Mouse (Mus musculus): ENCODE data around the gene Adamtsl4. TPM values are rescaled to one million over a fixed set of nuclear protein-coding genes. Genes with fewer than 3 reads are reported as not detected.
A peak's percentile ranks its signal among the peaks of the same experiment; 100 is the strongest.
"Not testable (repeated sequence)": the region's sequence is repeated elsewhere in the genome, so short reads cannot be mapped to it uniquely, and the experiment has no call there.

Adamtsl4 gene
- total and polyA plus RNA-seq, 3 experiments: 6.0 to 17.4 (median 8.8) TPM

DNA sequence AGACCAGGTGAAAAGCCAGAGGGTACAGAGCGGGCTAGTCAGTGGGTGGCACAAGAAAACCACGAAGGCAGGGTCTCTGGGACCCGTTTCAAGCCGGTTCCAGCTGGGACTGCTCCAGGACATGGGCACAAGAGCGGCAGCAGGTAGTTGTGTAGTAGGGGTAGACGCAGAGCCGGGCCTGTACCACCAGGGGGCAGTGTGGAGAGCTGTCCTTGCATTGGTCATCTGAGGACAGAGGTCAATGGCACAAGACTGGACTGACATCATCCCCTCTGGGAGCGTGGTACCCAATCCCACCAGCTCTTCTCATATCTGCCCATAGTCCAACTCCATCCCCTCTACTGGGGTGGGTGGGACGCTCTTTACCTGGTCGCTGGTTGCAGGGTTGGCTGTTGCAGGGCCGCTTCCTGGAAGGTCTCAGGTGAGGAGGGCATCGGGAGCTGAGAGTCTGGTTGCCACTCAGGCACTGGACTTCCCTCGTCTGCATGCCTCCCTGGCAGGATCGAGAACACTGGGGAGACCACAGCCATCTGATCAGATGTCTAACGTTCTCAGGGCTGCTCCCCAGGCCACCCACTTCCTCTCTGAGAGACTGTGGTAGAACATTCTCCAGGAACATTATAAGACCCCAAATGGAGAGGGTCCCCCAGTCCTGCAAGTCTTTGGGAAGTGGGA lies 10.8 kb downstream of the Adamtsl4 start:
- DNase-seq: peak; percentile 84

DNA sequence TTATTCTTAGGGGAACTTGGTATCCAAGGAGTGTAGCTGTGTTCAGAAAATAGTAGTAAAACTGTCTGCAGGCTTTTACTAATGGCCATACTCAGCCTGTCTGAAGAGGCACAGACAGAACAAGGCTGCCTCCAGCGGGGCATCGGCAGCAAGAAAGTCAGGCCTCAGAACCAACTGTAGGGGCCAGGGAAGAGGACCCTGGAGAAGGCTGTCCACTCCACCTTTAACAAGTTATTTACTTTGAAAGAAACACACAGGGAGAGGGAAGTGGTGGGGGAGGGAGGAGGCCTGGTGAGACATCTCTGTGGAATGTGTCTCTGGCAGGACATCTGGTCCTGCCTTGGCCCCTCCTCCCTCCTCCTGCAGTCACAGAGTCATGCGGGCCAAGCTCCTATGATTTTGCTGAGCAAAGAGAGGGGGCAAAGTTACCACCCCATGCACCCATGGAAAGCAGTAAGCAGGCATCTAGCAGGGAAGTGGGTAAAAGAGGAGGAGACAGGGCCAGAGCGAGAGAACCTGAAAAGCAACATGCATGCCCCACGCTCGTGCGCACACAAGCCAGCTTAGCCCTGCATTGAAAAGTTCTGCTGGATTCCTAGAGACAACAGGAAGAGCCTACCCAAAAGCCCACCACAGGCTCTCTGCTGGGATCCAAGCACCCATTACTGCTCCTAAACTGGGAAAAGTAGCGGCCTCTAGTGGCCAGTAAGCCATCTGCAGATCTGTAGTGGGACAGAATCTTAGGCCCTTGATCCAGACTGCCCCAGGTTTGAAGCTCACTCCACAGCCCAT lies 12.2 kb downstream of the Adamtsl4 start:
- peak; percentile 91 for DNase-seq

- DNase-seq: no peak
Measured at GRCm38 (mm10) chr3:95674812-95675211, 12.9 kb downstream of the Adamtsl4 start.

- peak; percentile 88 for DNase-seq
Measured at GRCm38 (mm10) chr3:95674236-95674635, 13.5 kb downstream of the Adamtsl4 start.

- DNase-seq: no peak
Measured at GRCm38 (mm10) chr3:95673707-95674211, 14.0 kb downstream of the Adamtsl4 start.

DNA sequence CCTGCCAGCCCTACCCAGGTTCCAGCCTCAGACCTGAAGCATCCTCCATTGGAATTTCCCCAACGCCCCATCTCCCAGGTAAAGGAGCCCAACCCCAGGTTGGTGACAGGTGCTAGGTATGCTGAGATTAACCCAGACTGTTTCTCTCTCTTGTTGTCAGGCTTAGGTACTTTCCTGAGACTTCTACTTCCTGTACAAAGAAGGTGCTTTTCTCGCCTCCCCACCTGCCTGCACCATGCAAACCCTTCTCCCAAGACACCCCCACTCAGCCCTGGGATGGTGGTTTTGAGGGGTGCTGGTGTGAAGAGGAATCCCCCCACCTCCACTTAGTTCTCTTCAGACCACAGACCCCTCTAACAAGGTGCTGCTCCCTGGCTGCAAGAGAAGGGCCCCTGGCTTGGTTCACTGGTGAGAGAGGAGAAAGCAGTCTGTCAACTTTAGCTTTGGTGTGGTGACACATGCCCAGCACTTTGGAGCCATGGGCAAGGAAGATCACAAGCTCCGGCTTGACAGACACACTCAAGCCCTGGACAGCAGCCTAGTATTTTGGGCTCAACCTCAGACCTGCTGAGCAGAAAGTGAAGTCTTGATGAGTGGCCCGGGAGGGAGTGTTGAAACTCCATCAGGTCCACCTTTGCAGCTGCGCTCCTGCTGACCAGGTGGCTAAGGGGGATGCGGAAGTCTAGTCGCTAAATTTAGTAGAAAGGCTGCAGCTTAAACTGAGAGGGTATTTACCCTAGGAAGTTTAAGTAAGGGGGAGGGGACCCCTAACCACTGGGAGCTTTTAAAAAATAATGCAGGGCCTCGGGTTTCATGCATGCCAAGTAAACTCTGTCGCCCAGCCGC lies 14.6 kb downstream of the Adamtsl4 start:
- DNase-seq: peak; percentile 46

- DNase-seq: no peak
Measured at GRCm38 (mm10) chr3:95672461-95672860, 15.3 kb downstream of the Adamtsl4 start.

- DNase-seq: no peak
Measured at GRCm38 (mm10) chr3:95671201-95671600, 16.5 kb downstream of the Adamtsl4 start.

- DNase-seq: not testable (repeated sequence)
Measured at GRCm38 (mm10) chr3:95670419-95670818, 17.3 kb downstream of the Adamtsl4 start.

GRCm38 (mm10) chr3:95669309-95669665 lies 18.4 kb downstream of the Adamtsl4 start:
- DNase-seq: no peak

DNA sequence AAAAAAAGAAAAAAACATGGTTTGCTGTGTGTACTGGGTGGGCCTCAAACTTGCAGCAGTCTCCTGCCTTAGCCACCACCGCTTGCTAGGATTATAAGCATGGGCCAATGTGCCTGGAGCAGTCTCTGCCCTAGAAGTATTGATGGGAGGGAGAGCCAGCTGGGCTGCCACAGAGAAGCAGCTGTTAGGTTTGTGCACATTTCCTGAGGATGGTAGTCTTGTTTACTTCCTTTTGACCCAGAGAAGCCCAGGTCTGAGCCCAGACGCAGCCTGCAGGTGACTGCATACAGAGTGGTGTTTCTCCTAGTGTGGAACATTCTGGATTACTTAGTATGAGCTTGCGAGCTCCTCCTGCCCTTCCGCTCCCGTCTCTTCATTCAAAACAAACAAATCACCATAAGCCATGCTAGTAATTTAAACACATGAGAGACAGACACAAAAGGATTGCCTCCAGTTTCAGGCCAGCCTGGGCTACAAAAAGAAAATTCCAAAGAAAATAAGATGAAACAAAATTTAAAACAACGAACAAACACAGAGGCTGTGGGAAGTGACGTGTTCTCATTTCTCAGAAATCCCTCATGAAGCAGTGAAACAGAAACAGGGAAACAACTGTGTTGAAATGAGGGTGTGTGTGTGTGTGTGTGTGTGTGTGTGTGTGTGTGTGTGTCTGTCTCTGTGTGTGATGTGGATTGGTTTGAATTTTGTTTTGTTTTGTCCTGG lies 19.0 kb downstream of the Adamtsl4 start:
- peak; percentile 40 for DNase-seq

DNA sequence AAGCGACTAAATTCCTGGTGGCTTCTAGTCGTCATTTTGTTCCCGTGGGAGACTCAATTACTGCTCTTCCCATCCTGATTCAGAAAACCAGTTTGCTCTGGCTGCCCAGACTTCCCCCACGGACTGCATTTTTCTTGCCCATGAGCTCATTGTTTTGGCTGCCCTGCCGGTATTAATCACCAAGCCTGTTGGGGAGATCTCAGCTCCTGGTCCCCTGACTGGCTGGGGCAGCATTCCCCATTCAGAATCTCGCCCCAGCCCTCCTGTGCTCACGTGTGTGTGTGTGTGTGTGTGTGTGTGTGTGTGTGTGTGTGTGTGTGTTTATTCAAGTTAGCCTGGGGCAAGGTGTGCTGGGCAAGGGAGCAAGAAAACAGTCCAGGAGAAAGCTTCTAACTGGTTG lies 19.7 kb downstream of the Adamtsl4 start:
- peak; percentile 85 for DNase-seq

- DNase-seq: no peak
Measured at GRCm38 (mm10) chr3:95667521-95667920, 20.2 kb downstream of the Adamtsl4 start.

DNA sequence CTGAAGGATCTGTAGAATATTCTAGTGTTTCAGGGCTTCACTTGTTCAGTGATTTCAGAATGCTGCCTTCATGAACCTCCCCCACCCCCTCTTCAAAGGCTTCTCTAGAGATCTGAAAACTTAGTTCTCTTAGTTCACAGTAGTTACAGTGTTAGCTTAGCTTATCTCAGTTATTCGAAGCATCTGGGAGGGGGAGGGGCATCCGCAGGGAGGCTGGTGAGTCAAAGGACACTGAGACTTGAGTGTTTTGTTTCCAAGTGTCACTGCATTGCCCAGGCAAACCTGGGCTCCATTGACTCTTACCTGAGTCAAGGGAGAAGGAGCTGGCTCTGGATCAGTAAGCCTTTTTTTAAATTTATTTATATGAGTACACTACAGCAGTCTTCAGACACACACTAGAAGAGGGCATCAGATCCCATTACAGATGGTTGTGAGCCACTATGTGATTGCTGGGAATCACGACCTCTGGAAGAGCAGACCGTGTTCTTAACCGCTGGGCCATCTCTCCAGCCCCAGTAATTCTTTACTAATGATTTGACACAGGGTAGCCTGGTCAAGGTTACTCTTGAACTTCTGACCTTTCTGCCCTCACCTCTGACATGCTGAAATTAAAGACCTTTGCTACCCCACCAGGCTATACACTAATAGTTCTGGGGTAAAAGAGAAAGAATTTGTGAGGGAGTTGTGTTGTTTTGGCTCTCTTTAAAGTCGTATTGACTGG lies 21.4 kb downstream of the Adamtsl4 start:
- peak; percentile 86 for DNase-seq

DNA sequence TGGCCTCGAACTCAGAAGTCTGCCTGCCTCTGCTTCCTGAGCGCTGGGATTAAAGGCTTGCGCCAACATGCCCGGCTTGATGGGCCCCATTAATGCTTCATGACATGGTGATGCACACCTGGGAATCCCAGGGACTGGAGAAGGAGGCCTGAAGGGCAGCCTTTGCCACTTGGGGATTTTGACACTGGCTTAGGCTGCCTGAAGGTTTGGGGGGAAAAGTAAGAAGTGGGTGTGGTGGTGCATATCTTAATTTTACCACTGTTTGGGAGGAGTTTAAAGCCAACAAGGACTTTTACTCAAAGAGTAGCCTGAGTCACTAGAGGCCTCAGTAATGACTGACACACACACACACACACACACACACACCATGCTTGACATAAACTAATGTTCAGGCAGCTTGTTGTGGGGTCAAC lies 22.8 kb downstream of the Adamtsl4 start:
- peak; percentile 56 for DNase-seq

DNA sequence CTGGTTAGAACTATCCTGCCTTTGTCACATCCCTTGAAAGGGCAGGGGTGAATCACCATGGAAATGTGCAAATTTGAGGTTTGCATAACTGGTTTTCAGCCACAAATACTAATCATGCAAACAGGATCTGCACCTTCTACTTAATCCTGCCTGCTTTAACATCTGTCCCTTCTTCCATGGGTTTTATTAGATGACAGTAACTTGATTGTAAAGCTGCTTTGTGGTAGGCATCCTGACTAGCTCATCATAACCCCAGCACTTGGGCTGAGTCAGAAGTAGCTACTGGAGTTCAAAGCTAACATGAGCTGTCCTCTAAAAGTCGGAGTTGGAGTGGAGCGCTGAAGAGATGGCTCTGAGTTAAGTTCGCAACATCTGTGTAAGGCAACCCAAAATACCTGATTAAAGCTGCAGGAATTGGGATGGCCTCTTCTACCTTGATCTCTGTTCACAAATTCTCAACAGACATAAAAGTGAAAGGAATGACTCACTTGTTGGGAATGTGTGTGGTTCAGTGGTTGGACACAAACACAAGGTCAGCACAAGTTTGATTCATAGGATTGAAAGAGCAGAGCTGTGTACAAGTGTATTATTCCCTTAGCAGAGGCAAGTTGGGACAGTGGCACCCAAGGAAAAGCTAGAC lies 23.6 kb downstream of the Adamtsl4 start:
- DNase-seq: peak; percentile 75

- no peak for DNase-seq
Measured at GRCm38 (mm10) chr3:95663486-95663885, 24.2 kb downstream of the Adamtsl4 start.

GRCm38 (mm10) chr3:95662724-95663449 lies 24.8 kb downstream of the Adamtsl4 start:
- DNase-seq: no peak

DNA sequence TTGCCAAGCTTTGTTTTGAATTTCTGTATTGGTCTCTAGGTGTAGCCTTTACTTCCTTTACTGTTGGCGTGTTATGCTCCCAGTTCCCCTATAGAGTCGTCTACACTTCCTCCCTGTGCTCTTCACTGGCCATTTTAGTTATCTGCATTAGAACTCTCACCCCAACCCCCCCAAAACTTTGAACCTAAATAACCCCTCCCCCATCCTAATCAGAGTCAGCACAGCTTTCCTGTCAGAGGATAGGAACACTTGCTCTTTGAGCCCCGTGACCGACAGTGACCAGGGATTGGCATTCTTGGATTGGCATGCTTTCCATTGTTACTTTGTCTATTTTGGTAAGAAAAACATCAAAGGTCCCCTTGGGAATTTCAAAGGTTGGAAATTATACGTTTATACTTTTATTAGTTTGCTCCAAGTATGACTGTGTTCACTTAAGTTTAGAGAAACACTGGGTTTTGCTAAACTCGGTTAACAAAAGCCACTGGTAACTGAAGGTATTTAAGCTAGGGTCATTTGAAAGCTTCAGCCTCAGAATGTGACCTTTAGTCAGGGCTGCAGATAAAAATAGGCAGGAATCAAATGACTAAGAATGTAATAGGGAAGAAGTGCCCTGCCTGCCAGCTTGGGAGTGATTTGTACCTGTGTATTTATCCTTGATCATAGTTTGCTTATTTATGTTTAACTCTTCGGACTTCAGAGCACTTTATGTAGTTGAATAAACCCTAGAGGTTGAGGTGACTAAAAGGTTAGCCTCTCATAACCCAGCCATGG lies 25.6 kb downstream of the Adamtsl4 start:
- DNase-seq: peak; percentile 66
